Mouse (Mus musculus): ENCODE data around the gene Ulk3.
A peak's percentile ranks its signal among the peaks of the same experiment; 100 is the strongest.

The Ulk3 gene

DNA sequence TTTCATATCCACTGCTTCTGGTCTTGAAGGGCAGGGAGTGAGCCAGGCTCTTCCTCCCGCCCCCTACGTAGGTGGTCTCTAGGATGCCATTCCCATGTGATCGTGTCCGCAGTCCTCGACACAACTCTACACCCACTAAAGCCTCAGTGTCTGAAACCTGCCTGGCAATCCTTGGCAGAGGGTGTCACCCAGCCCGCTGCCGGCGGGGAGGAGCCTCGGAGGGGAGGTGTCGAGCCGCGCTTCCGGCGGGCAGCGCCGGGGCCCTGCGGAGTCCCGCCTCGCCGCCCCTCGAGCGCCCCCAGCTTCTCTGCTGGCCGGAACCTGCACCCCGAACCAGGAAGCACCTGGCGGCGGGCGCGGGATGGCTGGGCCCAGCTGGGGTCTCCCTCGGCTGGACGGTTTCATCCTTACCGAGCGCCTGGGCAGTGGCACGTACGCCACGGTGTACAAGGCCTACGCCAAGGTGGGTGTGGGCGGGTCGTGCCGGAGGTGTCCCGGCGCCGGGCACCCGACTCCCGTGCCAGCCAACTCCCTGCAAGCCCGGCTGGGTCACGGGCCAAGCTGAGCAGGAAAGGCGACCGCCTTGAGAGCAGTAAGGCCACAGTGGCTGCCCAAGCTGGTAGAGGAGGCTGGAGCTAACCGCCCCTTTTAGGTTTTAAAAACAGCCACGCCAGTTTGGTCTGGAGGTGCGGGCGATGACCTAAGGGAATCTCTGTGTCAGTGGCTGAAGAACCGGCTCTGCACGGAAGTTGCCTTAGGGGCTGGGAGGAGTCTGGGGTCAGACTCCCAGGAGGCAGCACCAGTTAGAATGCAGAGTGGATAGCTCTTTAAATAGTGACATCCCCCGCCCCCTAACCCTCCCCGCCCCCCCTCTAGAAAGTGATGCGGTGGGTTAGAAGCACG, at the start of gene Ulk3:
Gene Ulk3, plus strand, starts transcription at position 229 of the 903 bp plus-strand sequence.
- DNase-seq (ENCODE audit: low spot score in 2 of 2), result peak; percentile 70 to 79

DNA sequence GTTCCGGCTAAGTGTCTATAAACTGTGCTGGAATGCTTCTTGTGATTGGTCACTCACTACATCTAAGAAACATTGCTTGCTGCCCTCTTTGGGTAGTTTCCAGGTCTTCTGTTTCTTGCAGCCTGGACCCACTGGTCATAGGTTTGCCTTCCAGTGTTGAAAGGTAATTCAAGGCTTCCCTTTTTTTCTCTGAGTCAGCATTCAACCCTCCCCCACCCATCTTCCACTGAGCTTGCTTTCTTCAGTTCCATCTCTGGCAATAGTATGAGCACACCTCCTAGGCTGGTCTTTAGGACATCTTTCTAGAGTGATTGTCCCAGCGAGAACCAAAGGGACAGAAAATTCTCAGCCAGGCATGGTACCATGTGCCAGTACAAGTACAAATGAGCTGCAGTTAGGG, 49.7 kb upstream of the Ulk3 start:
- DNase-seq (ENCODE audit: low spot score in 2 of 2), result no peak

DNA sequence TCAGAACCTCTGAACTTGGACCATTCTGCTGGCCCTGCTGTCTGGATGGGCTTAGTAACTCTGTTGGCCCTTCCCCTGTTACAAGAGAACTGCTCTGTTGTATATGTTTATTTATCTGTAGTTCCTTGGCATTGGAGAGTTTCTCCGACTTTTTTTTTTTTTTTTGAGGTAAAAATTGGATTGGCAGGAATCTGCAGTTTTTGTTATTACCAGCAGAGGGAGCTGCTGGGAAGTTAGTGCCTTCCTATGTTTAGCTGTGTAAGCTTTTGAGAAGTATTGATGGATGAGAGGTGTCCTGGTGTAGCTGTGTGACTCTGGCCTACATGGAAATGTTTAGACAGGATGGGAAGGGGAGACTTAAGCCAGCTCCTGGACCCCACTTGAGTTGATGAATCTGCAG, 47.9 kb upstream of the Ulk3 start:
- peak in 1 of 2 experiments; percentile 31 for DNase-seq (ENCODE audit: low spot score in 2 of 2)

DNA sequence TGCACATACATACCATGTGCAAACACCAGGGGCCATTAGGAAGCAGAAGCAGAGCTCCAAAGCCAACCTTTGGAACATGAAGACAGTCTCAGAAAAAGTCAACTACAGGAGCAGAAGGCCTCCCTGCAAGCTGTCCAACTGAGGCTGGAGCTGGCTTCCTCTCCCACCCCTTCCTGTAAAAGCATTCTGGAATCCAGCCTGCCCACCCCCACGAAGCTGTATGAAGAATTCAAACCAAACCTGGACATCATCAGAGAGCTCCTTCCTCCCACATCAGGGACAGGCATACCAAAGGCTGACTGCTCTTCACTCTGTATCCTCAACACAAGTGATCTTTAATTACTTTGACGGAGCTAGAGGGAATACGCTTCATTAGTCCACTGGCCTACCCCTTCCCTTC, 45.3 kb upstream of the Ulk3 start:
- no peak for DNase-seq (ENCODE audit: low spot score in 2 of 2)

DNA sequence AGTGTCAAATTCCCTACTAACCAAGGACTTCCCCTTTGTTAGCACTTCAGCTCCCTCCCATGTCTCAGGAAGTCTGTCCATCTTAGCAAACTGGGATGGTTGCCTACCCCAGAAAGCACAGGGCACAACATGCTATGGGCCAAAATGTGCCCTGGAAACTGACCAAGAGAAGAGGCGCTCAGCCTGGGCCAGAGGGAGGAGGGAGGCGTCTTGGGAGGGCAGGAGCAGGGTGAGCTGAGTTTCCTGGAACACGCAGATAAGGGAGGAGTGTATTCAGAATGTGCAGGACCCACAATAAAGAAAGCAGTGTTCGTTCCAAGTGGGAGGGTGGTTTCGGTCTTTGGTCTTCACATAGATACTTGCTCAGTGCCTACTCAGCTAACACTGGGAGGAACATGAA, 42.0 kb upstream of the Ulk3 start:
- no peak for DNase-seq (ENCODE audit: low spot score in 2 of 2)

DNA sequence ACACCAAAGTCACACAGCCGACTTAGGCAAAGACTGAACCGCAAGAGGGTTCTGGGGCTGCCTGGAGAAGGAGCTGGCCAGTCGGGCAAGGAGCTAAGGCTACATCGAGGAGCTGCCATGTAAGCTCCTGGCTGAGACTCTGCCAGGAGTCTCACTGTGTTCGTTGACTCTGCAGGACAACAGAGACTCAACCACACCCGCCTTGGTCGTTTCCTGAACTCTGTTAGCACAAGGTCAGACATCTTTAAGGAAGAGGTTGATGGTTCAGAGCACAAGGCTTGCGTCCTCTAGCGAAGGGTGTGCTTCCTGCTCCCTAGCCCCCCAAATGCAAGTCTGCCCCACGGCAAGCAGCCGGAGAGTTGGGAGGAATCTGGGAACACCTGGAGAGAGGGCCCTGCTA, 41.4 kb upstream of the Ulk3 start:
- no peak for DNase-seq (ENCODE audit: low spot score in 2 of 2)

DNA sequence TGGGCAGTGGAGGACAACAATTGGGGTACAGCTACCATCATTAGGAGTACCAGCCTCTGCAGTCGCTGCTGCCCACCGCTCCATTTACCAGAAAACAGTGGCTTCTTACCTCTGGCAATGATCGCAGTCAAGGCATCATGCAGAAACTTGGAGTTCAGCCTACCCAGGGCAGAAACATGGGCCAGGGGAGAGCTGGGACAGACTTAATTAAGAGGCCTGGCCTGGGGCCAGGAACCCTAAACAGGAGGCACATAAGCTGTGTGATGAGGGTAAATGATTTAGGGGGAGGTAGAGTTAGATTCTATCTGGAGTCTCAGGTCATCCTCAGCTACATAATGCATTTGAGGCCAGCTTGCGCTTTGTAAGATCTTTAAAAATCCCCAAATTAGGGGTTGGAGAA, 40.1 kb upstream of the Ulk3 start:
- no peak for DNase-seq (ENCODE audit: low spot score in 2 of 2)

DNA sequence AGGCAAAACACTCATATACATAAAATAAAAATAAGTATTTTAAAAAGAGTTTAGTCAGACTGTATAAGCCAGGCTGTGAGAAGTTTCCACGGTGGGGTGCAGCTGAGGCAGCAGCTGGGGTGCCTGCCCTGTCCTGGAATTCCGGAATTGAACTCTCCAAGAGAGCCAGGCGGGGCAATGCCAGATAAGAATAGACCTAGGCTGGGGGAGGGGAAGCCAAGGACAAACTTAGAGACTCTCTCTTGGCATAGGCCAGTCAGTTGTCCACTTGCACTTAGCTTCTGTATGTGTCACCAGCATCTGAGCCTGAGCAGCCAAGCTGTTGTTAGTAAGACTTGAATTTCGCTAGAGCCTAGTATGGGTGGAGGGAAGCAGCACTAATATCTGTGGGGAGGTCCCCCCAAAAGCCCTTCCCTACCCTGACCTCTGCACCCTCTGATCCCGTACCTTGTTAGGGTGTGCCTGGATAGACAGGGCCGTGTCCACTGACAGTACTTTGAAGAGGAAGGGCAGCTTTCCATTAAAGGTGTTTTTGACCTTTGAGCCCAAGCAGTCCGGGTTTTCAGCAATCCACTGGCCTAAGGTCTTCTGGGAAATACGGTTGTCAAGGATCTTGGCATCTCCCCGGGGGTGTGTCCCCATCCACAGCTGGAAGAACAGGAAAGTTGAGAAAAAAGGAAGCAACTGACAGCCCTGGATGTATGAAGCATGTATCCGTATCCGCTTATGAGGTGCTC, 39.0 kb upstream of the Ulk3 start:
- no peak for DNase-seq (ENCODE audit: low spot score in 2 of 2)

DNA sequence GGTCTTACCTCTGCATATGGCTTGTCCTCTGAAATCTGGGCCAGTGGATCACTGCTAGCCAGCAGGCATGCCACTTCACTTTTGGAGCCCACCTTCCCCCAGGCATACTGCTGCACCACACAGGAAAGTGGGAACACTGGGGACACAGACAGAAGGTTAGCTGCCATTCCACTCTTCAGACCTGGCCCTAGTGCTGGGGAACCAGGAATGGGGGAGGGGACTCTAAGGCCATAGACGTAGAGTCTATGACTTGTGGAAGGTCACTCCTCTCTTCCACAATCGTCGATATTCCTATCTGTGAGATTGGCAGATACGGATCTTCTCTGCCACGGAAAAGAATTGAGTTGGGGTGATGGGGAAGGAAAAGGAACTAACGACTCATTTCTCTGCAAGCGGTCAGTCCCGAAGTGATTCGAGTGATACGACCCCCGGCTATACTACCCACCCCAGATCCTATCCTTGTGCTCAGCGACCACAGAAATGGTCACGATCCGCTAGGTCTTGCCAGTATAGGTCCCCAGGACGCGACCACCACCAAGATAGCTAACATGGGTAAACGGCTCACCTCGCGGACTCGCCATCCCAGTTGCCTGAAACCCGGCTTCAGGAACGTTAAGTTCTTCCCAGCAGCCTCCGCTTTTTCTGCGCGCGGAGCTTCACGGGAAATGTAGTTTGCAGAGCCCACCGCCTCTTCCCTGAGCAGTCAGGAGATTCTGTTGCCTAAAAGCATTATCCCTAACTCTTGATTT, 36.9 kb upstream of the Ulk3 start, which contains the start of gene Mpi:
Gene Mpi, minus strand, starts transcription at position 625 of the 749 bp plus-strand sequence.
- peak in 1 of 2 experiments; percentile 42 for DNase-seq (ENCODE audit: low spot score in 2 of 2)

DNA sequence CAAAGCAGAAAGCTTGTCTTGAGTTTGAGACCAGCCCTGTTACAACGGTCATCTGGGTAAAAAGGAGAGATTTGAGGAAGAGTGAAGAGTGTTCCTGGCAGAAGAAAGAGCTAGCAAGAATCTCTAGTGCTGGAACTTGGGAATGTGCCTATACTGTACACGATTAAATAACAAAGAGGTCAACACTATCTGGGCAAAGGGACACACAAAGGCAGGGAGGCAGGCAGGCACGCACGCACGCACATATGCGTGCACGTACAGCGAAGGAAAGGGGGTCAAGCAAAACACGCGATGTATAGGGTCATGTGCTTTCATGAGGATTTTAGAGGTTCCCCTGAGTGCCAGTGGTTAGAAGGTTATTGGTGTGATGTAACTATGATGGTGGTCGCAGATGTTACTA, 36.1 kb upstream of the Ulk3 start:
- no peak for DNase-seq (ENCODE audit: low spot score in 2 of 2)

DNA sequence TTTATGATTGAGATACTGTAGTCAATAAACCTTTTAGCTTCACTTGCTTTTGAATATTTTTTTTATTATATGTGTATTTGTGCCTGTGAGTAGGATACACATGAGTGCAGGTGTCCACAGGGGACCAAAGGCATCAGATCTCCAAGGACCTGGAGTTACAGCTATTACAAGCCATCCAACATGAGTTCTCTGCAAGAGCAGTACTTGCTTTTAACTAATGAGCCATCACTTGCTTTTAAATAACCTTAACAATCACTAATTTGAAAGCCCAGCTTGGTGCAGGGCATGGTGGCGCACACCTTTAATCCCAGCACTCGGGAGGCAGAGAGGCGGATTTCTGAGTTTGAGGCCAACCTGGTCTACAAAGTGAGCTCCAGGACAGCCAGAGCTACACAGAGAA, 34.5 kb upstream of the Ulk3 start:
- no peak for DNase-seq (ENCODE audit: low spot score in 2 of 2)

DNA sequence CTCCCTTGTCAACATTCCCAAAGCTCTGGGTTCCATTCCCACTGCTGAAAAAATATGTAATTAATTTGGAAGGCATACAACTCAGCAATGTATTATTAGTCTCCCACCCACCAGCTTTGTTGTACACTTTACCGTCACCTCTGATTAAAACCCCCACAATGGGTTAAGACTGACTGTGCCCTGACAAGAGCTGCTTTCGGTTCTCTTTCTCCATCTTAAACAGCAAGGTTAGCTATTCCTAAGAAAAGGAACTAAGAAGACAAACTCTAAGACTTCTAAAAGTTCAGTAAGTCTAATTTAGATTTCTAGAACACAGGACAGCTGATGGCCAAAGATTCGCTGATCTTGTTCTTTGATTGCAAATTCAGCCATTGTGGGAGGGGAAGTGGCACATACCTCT, 32.0 kb upstream of the Ulk3 start:
- DNase-seq (ENCODE audit: low spot score in 2 of 2), result no peak

DNA sequence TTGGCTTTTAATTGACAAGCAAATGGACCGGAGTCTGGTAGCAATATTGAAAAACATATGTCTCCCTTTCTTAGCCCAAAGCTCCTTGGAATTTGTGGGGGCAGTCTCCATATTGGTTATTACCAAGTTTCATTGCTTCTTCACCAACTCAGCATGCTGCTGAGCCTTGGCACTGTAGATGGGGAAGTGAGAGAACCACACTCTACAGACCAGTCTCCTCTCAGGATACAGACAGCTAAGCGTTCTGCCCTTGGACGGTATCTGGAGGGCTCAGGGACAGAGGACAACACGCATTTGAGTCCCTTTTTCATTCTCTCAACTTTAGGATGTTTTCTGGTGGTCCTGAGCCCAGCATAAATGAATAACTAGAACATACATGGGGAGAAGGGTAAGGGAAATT, 30.6 kb upstream of the Ulk3 start:
- no peak for DNase-seq (ENCODE audit: low spot score in 2 of 2)

DNA sequence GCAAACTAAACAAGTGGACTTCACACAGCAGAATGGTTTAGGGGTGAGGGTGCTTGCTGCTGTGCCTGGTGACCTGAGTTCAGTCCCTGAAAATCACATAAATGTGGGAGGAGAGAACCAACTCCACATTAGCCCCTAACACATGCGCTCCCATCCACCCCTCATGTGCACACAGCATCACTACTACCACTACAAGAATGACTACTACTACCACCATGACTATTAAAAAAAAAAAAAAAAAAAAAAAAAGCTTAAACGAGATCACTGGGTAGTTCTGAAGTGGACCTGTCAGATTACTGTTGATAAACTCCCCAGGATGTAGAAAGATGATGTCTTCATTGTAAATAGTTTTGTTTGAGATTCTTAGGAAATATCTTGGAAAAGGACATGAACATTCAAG, 29.7 kb upstream of the Ulk3 start:
- DNase-seq (ENCODE audit: low spot score in 2 of 2), result no peak

DNA sequence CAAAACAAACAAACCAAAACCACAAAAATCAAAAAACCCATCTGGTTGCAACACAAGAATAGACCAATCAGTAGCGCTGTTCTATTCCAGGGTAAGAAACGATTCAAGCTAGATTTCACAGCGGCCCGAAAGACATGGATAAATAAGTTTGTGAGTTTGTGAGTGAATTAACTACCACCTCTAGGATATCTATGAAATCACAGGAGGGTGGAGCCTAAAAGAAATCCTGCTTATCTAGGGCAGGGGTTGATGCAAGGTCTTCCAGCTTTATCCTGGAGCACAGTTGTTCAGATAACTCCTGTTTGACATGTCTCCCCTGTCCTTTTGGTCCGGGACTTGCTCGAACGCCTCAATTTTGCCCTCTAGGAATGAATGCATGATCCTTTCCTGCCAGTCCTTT, 29.0 kb upstream of the Ulk3 start:
- DNase-seq (ENCODE audit: low spot score in 2 of 2), result no peak

DNA sequence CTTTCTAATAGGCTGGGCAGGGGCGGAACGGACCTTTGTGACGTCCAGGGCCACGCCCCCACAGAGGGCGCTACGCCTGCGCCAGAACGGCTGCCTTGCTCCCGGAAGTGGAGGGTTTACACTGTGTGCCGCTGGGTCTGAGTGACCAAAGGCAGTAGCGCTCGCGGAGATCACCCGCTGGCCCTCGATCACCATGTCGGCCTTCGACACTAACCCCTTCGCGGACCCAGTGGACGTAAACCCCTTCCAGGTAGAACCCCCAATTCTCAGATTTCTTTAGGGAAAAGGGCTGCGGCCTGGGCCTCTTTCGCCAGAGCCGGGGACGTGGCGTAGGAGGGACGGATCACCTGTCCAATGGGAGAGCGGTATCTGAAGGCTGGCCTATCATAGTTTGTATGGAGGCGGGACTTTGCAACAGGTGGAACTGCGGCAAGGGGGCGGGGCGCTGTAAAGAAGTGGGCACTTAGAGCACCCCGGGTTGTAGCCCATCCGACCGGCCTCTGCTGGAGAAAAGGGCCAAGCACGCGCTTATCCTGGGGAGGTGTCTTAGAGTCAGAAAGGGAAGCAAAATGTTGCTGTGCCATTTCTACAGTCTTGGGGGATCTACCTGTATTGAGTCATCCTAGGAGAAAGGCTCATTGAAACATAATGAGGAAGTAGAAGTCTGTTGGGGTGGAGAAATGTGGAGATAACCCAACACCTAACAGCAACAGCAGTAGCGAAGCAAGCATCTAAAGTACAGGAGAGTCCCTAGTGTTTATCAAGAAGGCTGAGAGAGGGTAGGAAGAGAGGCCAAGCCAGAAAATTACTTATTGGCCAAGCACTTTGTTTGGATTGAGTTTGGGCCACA, 28.2 kb upstream of the Ulk3 start, which contains the start of gene Scamp2:
Gene Scamp2, plus strand, starts transcription at position 83 of the 850 bp plus-strand sequence.
- DNase-seq (ENCODE audit: low spot score in 2 of 2), result peak; percentile 82 to 86

DNA sequence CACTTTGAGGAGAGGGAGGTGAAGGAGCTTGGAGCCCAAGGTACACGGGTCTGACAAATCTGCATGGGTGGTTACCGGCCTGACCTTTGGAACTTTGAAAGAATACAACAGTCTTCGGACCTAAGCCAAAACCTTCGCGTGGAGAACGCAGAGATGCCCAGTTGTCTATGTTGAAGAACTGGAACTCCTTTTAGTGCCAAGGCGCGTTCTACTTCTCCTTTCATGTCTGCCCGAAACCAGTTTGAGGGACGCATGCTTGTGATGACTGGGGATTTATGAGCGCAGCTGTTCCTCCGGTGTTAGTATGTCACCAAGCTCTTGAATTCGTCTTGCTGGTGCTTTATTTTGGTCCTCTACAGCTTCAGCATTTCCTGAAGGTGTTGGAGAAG, 27.5 kb upstream of the Ulk3 start:
- peak in 1 of 2 experiments; percentile 26 for DNase-seq (ENCODE audit: low spot score in 2 of 2)

DNA sequence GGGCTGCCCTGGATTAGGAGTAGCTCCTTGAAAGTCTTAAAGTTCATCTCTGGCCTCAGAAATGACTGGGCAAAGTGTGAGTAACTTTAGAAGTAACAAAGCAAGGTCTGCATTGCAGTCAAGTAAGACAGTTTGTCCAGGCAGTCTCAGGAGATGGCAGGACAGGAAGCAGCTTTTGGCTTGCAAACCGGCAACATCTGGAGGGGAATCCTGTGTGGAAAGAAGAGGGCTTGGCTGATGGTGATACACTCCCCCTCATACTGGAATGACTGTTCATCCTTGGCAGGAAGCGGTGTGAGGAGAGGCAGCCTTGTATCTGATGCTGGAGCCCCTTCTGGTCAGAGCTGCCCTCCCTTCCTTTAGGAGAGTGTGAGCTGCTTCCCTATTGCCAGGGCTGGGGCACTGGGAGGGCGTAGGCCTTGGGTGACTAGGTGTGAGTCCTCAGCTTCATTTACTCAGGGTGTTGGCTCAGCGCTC, 26.3 kb upstream of the Ulk3 start:
- DNase-seq (ENCODE audit: low spot score in 2 of 2), result no peak

DNA sequence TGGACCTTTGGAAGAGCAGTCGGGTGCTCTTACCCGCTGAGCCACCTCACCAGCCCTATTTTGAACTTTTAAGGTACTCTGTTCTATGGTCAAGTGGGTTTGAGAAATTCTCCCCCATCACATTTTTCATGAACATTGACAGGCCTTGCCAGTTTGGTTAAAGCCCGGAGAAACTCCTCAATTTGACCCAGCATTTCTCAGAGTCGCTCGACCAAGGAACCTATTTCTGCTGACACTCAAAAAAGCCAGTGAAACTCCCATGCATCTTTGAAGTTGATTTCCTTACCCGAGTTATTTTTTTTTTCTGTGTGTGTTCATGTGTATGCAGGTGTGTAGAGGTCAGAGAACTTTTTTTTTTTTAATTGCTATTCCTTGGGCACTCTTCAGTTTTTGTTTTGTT, 24.6 kb upstream of the Ulk3 start:
- DNase-seq (ENCODE audit: low spot score in 2 of 2), result no peak

DNA sequence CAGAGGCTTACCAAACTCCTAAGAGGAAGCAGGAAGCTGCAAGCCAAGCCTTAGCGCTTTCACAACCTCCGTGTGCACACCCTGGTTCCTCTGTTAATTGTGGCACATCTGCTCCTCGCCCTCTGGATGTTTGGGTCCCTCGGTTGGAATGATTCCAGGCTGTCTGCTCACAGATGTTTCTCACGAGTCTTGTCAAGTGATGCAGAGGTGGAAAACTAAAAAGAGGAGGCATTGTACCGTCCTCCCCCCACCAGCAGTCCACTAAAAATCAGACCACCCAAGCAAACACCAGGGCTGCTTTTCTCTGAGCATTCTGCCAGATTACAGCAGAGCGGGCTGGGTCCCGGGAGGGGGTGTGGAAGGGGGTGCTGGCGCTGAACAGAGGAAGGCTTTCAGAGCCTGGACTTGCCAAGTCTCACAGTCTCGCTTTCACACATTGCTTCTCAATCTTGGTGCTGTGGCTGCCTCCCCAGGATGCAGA, 23.5 kb upstream of the Ulk3 start:
- no peak for DNase-seq (ENCODE audit: low spot score in 2 of 2)

DNA sequence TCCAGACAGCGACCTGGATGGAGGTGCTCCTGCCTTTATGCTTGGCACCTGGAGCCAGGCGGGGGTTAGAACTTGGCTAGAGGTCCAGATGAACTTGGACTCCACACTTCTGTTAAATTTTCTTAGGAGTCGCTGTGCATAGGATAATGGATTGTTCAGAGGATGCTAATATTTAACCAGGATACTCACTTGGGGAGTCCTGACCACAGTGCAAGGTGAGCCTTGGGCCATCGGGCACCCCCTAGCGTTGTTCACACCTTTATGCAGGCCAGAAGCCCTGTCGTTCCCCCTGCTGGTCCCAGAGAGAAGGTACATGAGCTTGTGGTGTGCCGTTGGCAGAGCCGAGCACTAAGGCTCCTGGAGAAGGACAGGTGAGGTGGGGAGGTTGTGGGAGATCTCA, 22.4 kb upstream of the Ulk3 start:
- no peak for DNase-seq (ENCODE audit: low spot score in 2 of 2)
